Mouse (Mus musculus): ENCODE results near the gene Atf7ip. TPM values are rescaled to one million over a fixed set of nuclear protein-coding genes. Genes with fewer than 3 reads are reported as not detected.
"Not testable (repeated sequence)": the region's sequence is repeated elsewhere in the genome, so short reads cannot be mapped to it uniquely, and the experiment has no call there.

The Atf7ip gene
- polyA plus RNA-seq (2015; fragmentation: Nextera tagmentation; extraction: Ambion mirVana), result 33.5 and 36.0 TPM in 2 replicates

DNA sequence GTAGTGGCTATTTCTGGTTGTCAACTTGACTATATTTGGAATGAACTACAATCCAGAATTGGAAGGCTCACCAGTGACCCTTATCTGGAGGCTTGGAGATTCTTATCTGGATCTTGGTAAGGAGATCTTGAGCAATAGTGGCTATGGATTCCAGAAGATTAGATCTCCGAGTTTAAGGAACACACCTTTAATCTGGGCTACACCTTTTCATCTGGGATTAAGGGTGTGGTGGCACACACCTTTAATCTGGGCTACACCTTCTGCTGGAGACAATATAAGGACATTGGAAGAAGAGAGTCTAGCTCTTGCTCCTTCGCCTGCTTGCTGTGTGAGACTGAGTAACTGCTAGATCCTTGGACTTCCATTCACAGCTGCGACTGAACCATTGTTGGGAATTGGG lies at the start of gene Atf7ip:
Gene Atf7ip (plus strand): TSS at position 301 of the 400 bp plus-strand sequence.
- WGBS, result 96% methylated on average over 3 of the region's 3 CpGs
- H3K4me1 ChIP-seq; H3K36me3 ChIP-seq; H3K9ac ChIP-seq (replicated peaks); ATAC-seq (ENCODE audit: low FRiP score); H3K27ac ChIP-seq (replicated peaks); H3K4me2 ChIP-seq; H3K9me3 ChIP-seq (replicated peaks); H3K4me3 ChIP-seq (replicated peaks); H3K27me3 ChIP-seq (replicated peaks): not testable (repeated sequence)

DNA sequence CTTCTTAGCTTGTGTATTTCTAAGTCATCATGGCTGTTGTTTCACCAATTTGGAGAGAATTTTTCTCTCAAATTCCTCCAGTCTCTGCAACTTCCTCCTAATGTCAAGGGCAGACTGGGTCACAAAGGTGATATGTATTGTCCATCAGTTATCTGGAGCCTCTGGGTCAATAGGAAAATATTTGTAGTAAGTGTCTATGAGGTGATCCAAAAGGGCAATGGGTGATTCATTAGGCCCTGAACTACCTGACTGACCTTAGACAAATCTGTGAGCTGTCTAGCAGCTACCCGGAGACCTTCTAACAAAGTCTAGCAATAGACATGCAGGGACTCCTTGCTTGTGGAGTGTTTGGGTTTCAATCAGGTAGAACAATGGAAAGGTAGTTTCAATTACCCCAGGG lies 49.7 kb upstream of the Atf7ip start:
- WGBS, result 87% methylated on average over 1 of the region's 1 CpGs
- no peaks in the 10 kb centered on the region for H3K9me3 ChIP-seq (replicated peaks)
- H3K4me2 ChIP-seq, result no peak overlapping the region
- no peak overlapping the region for H3K27ac ChIP-seq (replicated peaks)
- no peaks in the 10 kb centered on the region for H3K27me3 ChIP-seq (replicated peaks)
- H3K4me3 ChIP-seq (replicated peaks), result no peak overlapping the region
- no peak for ATAC-seq (ENCODE audit: low FRiP score)
- H3K4me1 ChIP-seq, result no peaks in the 10 kb centered on the region
- no peak overlapping the region for H3K9ac ChIP-seq (replicated peaks)
- no peaks in the 10 kb centered on the region for H3K36me3 ChIP-seq

DNA sequence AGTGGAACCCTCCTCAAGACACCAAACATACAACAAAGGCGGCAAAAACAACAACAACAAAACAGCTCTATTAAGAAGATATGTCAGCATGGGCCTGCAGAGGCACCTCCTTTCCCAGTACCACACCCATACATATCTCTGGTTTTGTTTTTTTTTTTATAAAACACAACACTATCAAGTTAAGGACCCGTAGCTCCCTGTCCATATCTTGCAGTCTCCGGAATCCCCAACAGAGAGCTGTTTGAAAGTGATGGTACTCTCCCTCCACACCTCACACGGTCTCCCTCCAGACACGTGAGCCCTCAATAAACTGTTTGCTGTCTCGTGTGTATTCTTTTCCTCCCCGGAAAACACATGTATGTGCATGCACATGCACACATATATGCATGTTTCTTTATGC lies 46.8 kb upstream of the Atf7ip start:
- no peaks in the 10 kb centered on the region for H3K36me3 ChIP-seq
- H3K27me3 ChIP-seq (replicated peaks), result no peaks in the 10 kb centered on the region
- no peak for ATAC-seq (ENCODE audit: low FRiP score)
- no peak overlapping the region for H3K9ac ChIP-seq (replicated peaks)
- WGBS, result 92% methylated on average over 7 of the region's 7 CpGs
- no peak overlapping the region for H3K27ac ChIP-seq (replicated peaks)
- no peaks in the 10 kb centered on the region for H3K4me1 ChIP-seq
- H3K4me2 ChIP-seq, result no peak overlapping the region
- no peak overlapping the region for H3K4me3 ChIP-seq (replicated peaks)
- H3K9me3 ChIP-seq (replicated peaks), result no peaks in the 10 kb centered on the region

DNA sequence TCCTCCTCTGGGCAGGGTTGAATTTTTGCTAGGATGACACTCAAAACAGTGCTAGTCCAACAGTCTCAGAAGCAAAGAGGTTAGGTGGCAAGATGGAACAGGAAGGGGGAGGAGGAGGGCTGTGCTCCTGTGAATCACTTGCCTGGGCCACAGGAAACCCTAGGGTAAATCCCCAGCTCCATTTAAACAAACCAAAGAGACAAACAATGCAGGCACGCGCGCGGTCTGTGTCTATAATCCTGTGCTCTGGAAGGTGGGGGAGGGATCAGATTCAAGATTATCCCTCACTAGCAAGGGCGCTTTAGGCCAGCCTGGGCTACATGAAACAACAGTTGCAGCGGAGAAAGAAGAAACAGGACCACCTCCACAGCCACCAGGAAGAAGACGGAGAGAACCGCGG lies 42.5 kb upstream of the Atf7ip start:
- Histone ChIP-seq H3K27me3 (replicated peaks) (no peaks in the 10 kb centered on the region), H3K4me2 (no peak overlapping the region), H3K36me3 (no peaks in the 10 kb centered on the region), H3K4me3 (replicated peaks) (no peak overlapping the region), H3K9ac (replicated peaks) (no peak overlapping the region), H3K27ac (replicated peaks) (0 out of 2 replicates have a peak overlapping the region, but pooled peaks have one; percentile 2), H3K4me1 (peaks cover 9% of the 10 kb centered on the region), H3K9me3 (replicated peaks) (no peaks in the 10 kb centered on the region)
- ATAC-seq (ENCODE audit: low FRiP score), result no peak
- 77% methylated on average over 9 of the region's 9 CpGs for WGBS

DNA sequence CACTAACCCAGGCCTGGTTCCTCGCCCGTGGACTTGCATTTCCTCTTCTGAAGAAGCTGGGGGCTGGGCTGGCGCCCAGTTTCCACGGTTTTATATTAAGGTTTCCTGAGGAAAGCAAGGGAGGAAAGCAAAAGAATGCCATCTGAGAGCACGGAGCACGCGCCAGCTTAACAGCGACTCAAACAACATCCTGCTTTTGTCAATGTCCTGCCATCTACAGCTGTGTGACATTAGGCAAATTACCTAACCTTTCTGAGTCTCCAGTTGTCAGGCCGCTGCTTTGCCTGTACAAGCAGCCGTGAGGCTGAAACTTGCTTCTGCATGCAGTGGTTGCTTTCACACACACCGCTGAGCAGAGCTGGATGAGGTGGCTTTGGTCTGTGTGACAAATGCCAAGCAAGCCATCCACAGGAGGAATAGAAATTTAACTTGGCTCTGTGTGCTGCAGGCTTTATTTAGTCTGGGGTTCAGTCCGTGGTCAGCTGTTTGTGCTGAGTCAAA lies 41.8 kb upstream of the Atf7ip start:
- Histone ChIP-seq H3K36me3 (no peaks in the 10 kb centered on the region), H3K4me2 (no peak overlapping the region), H3K4me1 (peaks cover 13% of the 10 kb centered on the region), H3K27me3 (replicated peaks) (no peaks in the 10 kb centered on the region), H3K27ac (replicated peaks) (no peak overlapping the region; the same call in 1 of the 2 replicates), H3K4me3 (replicated peaks) (no peak overlapping the region), H3K9ac (replicated peaks) (no peak overlapping the region), H3K9me3 (replicated peaks) (no peaks in the 10 kb centered on the region)
- no peak for ATAC-seq (ENCODE audit: low FRiP score)
- 72% methylated on average over 12 of the region's 12 CpGs for WGBS

DNA sequence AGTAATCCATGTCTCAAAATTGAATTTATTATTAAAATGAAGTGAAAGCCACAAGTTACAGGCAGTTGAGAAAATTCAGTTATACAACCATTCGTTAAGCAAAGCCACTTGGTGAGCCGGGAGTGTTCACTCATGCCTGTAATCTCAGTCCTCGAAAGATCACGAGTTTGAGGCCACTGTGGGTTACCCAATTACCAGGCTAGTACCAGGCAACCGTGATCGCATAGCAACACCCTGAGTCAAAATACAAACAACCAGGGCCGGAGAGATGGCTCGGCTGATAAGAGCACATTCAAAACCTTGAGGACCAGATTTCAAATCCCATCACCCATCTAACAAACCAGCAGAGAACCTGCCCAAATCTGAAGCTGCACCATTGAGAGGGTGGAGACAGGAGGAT lies 40.9 kb upstream of the Atf7ip start:
- no peak overlapping the region for H3K9ac ChIP-seq (replicated peaks)
- no peaks in the 10 kb centered on the region for H3K36me3 ChIP-seq
- no peak overlapping the region for H3K4me3 ChIP-seq (replicated peaks)
- WGBS, result 89% methylated on average over 8 of the region's 8 CpGs
- no peak overlapping the region for H3K27ac ChIP-seq (replicated peaks)
- no peak for ATAC-seq (ENCODE audit: low FRiP score)
- no peaks in the 10 kb centered on the region for H3K27me3 ChIP-seq (replicated peaks)
- H3K4me2 ChIP-seq, result no peak overlapping the region
- H3K9me3 ChIP-seq (replicated peaks), result no peaks in the 10 kb centered on the region
- H3K4me1 ChIP-seq, result peaks cover 22% of the 10 kb centered on the region

DNA sequence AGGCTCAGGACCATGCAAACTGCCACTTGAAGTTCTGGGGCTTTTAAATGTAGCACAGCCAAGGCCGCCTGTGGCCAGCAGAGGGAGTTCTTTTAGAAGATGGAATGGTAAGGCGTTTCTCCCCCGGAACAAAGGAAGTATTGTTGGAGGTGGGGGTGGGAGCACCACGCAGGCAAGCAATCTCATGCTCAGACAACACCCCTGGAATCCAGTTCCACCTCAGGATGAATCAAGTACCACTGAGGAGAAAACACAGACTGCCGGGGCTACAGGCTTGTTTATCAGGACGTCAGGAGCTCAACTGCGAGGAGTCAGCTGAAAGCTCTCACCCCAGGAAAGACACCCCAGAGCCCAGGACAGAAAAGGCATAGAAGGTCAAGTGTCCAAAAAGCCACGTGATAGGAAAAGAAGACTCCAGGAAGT lies 40.0 kb upstream of the Atf7ip start:
- no peaks in the 10 kb centered on the region for H3K9me3 ChIP-seq (replicated peaks)
- WGBS, result 27% methylated on average over 8 of the region's 8 CpGs
- H3K27me3 ChIP-seq (replicated peaks), result no peaks in the 10 kb centered on the region
- no peak overlapping the region for H3K4me3 ChIP-seq (replicated peaks)
- H3K9ac ChIP-seq (replicated peaks), result no peak overlapping the region
- H3K27ac ChIP-seq (replicated peaks), result peak overlapping the region; percentile 92; the same call in 1 of the 2 replicates
- H3K4me1 ChIP-seq, result peaks cover 31% of the 10 kb centered on the region
- no peak for ATAC-seq (ENCODE audit: low FRiP score)
- no peaks in the 10 kb centered on the region for H3K36me3 ChIP-seq
- H3K4me2 ChIP-seq, result no peak overlapping the region

DNA sequence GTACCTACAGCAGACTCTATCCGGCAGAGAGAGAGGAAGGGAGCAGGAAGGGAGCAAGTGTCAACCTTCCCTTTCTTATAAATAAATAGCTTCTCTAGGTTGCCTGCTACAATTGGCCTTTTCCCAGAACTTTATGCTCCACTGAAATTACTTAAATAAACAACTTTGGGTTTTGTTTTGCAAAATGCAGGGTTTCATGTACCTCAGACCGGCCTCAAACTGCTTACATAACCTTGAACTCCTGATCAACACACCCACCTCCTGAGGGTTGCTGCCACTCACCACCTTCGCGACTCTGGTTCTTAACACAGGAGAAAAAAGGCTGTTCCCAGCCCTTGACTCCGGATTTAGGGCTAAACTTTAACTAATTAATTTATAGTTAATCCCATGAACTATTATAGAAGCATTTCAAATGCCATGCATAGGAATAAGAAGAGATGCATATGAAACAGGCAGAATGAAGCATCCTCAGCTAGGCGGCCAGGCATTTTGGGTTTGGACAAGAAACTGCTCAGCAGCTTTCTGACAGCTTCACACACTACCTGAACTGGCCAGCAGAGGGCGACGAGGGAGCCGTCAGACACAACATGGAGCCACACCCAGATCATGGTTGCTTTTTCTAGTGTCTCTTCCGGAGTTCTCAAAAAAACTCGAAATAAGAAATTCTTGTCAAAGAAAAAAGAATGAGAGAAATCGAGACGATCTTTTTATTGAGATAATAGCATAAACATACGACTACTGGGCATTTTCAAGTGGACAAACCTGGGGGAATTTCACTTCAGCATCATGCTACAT lies 38.8 kb upstream of the Atf7ip start:
- Histone ChIP-seq H3K9me3 (replicated peaks) (no peaks in the 10 kb centered on the region), H3K9ac (replicated peaks) (no peak overlapping the region), H3K27me3 (replicated peaks) (no peaks in the 10 kb centered on the region), H3K4me1 (peaks cover 39% of the 10 kb centered on the region), H3K36me3 (no peaks in the 10 kb centered on the region), H3K4me3 (replicated peaks) (no peak overlapping the region), H3K4me2 (no peak overlapping the region), H3K27ac (replicated peaks) (peak overlapping the region; percentile 92)
- WGBS, result 61% methylated on average over 14 of the region's 14 CpGs
- no peak for ATAC-seq (ENCODE audit: low FRiP score)

DNA sequence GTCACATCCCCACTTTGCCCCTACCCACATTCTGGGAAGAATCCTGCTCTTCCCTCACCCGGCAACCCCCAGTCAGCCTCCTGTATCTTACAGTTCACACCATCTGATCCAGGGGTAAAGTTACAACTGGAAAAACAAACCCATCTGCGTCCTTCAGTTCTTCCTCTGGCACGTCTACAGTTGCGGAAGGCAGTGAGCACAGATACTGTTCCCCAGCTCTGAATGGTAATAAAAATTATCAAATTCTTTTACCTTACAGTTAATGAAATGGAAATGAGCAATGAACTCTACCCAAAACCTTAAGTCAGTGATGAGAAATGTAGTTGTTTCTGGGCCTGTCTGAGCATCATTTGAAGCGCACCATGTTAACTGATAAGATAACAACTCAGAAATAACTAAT lies 38.1 kb upstream of the Atf7ip start:
- ATAC-seq (ENCODE audit: low FRiP score), result no peak
- Histone ChIP-seq H3K9me3 (replicated peaks) (no peaks in the 10 kb centered on the region), H3K9ac (replicated peaks) (no peak overlapping the region), H3K36me3 (no peaks in the 10 kb centered on the region), H3K4me3 (replicated peaks) (no peak overlapping the region), H3K4me1 (peaks cover 39% of the 10 kb centered on the region), H3K27ac (replicated peaks) (peak overlapping the region; percentile 92), H3K4me2 (no peak overlapping the region), H3K27me3 (replicated peaks) (no peaks in the 10 kb centered on the region)
- WGBS, result 58% methylated on average over 5 of the region's 5 CpGs

DNA sequence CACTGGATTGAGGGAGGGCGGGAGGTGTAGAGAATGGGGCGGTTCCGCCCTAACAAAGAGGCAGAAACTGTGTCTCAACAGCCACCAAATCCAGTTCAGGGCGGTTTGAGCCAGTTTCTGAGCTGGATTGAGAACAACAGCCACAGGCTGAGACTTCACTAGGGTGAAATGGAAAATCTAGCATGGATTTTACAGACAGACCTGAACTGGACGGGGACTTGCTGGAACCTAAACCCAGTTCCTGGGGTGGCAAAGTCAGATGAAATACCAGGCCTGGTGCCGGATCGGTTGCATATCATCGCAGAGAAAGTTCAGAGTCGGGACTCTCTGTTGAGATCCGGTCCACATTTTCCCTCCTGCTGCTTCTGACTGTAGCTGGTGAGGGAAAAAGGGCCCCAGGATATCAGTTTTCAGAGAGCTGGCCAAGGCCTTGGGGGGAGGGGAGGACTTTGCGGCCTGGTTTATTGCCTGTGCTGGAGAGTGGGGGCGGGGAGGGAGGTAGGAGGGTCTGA lies 37.5 kb upstream of the Atf7ip start:
- no peak overlapping the region for H3K9ac ChIP-seq (replicated peaks)
- H3K4me3 ChIP-seq (replicated peaks), result no peak overlapping the region
- peaks cover 39% of the 10 kb centered on the region for H3K4me1 ChIP-seq
- no peak overlapping the region for H3K4me2 ChIP-seq
- 4% methylated on average over 12 of the region's 12 CpGs for WGBS
- H3K27ac ChIP-seq (replicated peaks), result peak overlapping the region; percentile 92
- no peaks in the 10 kb centered on the region for H3K27me3 ChIP-seq (replicated peaks)
- no peaks in the 10 kb centered on the region for H3K9me3 ChIP-seq (replicated peaks)
- ATAC-seq (ENCODE audit: low FRiP score), result peak; percentile 89
- H3K36me3 ChIP-seq, result no peaks in the 10 kb centered on the region

DNA sequence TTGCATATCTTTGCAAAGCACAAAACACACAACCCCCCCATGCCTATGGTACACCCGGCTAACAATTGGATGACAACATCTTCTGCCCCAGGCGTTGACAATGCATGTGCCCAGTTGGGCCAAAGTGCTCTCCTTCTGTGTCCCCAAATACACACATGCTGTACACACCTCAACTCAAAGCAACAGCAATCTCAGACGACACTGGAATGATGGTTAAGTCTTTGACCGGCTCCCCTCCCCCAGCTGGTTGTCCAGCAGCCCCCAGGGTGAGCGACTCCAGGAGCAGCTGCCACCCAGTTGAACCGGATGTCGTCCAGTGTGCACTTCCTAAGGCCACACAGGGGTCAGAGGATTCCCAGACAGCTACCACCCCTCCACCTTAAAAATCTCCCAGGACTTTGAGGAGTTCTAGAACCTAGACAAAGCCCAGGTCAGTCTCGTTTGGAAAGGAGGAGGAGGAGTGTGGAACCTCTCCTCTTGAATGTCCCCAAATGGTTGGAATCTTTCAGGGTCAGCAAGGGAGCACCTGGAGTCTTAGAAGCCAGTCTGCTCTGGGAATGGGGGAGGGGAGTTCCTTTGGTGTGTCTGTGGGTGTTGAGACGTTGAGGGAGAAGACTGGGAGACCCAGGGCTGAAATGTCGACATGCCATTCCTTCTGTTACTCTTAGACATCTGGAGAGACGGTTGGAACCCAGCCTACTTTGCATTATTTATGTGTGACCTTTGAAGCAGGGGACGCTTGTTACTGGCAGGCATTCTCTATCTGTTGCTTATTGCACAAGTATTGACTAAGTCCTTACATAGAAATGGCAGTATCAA lies 36.8 kb upstream of the Atf7ip start:
- 18% methylated on average over 12 of the region's 12 CpGs for WGBS
- H3K4me3 ChIP-seq (replicated peaks), result no peak overlapping the region
- H3K9me3 ChIP-seq (replicated peaks), result no peaks in the 10 kb centered on the region
- peak; percentile 2; the same call in 1 of the 2 replicates for ATAC-seq (ENCODE audit: low FRiP score)
- H3K27ac ChIP-seq (replicated peaks), result peak overlapping the region; percentile 92
- no peaks in the 10 kb centered on the region for H3K27me3 ChIP-seq (replicated peaks)
- H3K4me2 ChIP-seq, result no peak overlapping the region
- H3K4me1 ChIP-seq, result peaks cover 39% of the 10 kb centered on the region
- H3K9ac ChIP-seq (replicated peaks), result no peak overlapping the region
- no peaks in the 10 kb centered on the region for H3K36me3 ChIP-seq
